Mouse (Mus musculus) adrenal gland, adult 18-20 months (tissue): ENCODE measurements around the gene Emilin1. TPM values are rescaled to one million over a fixed set of nuclear protein-coding genes. Genes with fewer than 3 reads are reported as not detected.

Experiments used
- DNase-seq, 2 experiments: peaks; one replicate each; pipeline ENCODE4 v3.0.0; 2021 to 2022; ENCODE audit warnings: low spot score in 2 of 2
- total RNA-seq, 2 experiments: library from RNA; stranded (reverse); gene quantifications; 1 replicate in 1 of 2; 2 replicates in 1 of 2; pipeline ENCODE4 v1.2.3; 2021

Gene Emilin1
- total RNA-seq, 2 experiments from 2014 or later: 36.3 to 38.9 TPM

- DNase-seq: no peak
Measured at GRCm38 (mm10) chr5:30924614-30925013, 11.4 kb downstream of the Emilin1 start.

- DNase-seq: no peak
Measured at GRCm38 (mm10) chr5:30925217-30925616, 12.0 kb downstream of the Emilin1 start.

GRCm38 (mm10) chr5:30926073-30926472 is 12.9 kb downstream of the Emilin1 start:
- DNase-seq: no peak

- DNase-seq: no peak
Measured at GRCm38 (mm10) chr5:30927945-30928529, 14.8 kb downstream of the Emilin1 start.

- DNase-seq: peak; percentile 67 to 73
Measured at GRCm38 (mm10) chr5:30930121-30930520, 16.9 kb downstream of the Emilin1 start.

GRCm38 (mm10) chr5:30930846-30931245 is 17.6 kb downstream of the Emilin1 start:
- no peak for DNase-seq

- DNase-seq: no peak
Measured at GRCm38 (mm10) chr5:30931378-30931777, 18.2 kb downstream of the Emilin1 start.

- no peak for DNase-seq
Measured at GRCm38 (mm10) chr5:30933705-30934104, 20.5 kb downstream of the Emilin1 start.

GRCm38 (mm10) chr5:30934725-30935461 is 21.7 kb downstream of the Emilin1 start:
- DNase-seq: no peak

GRCm38 (mm10) chr5:30943004-30943403 is 29.8 kb downstream of the Emilin1 start:
- no peak for DNase-seq

GRCm38 (mm10) chr5:30944344-30944743 is 31.1 kb downstream of the Emilin1 start:
- no peak for DNase-seq

- DNase-seq: peak; percentile 61 to 65
Measured at GRCm38 (mm10) chr5:30944956-30945781, 32.0 kb downstream of the Emilin1 start, which contains the start of gene Cgref1. Gene Cgref1, minus strand, starts transcription at chr5:30945591.

GRCm38 (mm10) chr5:30948620-30949019 is 35.4 kb downstream of the Emilin1 start:
- no peak for DNase-seq

- peak; percentile 92 for DNase-seq
Measured at GRCm38 (mm10) chr5:30949654-30950326, 36.6 kb downstream of the Emilin1 start.

GRCm38 (mm10) chr5:30950451-30950850 is 37.2 kb downstream of the Emilin1 start:
- no peak for DNase-seq

GRCm38 (mm10) chr5:30950922-30951321 is 37.7 kb downstream of the Emilin1 start:
- no peak for DNase-seq

GRCm38 (mm10) chr5:30951706-30952105 is 38.5 kb downstream of the Emilin1 start:
- DNase-seq: no peak

GRCm38 (mm10) chr5:30952551-30952950 is 39.3 kb downstream of the Emilin1 start:
- no peak for DNase-seq

- DNase-seq: no peak
Measured at GRCm38 (mm10) chr5:30954065-30954464, 40.9 kb downstream of the Emilin1 start.

GRCm38 (mm10) chr5:30954556-30954955 is 41.4 kb downstream of the Emilin1 start:
- DNase-seq: no peak

- DNase-seq: no peak
Measured at GRCm38 (mm10) chr5:30955751-30956150, 42.5 kb downstream of the Emilin1 start.
